Mouse (Mus musculus): ENCODE measurements around the gene Svep1.

The Svep1 gene

DNA sequence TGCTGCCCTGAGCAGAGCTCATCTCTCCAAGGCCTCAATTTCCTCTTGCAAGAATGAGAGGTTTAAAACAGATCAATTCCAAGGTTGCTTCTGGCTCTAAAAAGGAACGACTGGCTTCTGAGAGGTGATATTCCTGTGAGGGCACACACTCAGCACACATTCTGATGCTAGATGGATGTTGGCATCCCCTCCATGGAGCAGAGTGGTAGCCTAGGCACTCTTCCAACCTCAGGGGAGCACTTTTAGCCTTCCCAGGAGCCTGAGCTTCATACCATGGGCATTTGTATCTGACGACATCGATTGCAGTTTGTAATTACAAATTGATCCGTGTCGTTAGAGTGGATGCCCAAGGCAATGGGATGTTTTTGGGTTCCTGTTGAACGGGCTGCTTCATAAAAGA is 33.3 kb downstream of the Svep1 start:
- no peak for DNase-seq (ENCODE audit: extremely low spot score, low read depth, low spot score)

DNA sequence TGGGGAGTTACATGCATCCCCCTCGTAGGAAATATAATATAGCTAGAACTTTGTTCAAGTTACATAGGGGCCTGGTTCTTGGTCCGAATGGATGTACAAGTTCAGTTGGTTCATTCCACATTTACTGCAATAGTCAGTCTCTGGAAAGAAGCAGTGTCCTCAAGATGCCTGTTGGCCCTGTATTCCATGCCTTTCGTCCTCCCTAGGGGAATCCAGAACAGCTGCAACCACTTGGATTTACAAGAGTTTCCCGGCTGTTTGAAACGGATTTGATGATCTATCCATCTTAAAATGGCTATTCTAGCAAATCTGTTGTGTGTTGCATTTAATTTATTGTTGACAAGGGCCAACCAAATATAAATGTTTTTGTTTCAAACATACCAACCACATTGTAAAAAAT is 36.2 kb downstream of the Svep1 start:
- peak; percentile 30 for DNase-seq (ENCODE audit: extremely low spot score, low read depth, low spot score)

DNA sequence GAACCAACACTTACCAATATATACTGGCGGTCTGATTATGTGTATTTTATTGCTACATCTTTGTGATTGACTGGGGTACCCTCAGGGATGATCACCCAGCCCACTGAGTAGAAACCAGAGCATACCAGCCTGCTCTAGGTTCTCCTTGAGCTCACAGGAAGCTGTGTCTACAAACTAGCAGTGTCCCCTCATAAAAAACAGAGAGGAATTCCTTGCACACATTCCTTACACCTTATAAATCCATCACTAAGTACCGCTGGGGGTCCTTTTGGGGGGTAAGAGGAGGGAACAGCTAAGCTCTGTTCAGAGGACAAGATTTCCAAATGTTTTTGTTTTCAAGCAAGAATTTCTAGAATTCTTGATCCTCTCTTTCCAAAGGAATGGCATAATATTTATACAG is 36.7 kb downstream of the Svep1 start:
- DNase-seq (ENCODE audit: extremely low spot score, low read depth, low spot score), result peak; percentile 31

DNA sequence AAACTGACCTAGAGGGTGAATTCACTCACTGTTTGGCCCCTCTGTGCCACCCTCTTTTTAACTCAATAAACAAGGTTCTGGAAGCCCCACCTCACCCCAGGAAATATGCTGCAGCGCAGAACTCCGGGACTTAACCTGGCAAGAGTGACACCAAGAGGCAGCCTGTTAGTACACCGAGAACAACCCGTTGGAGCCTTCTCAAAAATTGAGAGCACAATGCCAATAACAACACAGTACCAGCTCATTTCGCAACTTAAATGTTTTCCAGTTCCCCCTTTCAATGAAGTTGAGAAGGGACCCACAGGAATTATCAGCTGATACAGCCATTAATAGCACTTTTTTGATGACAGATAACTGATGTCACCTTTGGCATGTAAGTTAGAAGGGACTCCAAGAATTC is 38.3 kb downstream of the Svep1 start:
- no peak for DNase-seq (ENCODE audit: extremely low spot score, low read depth, low spot score)

DNA sequence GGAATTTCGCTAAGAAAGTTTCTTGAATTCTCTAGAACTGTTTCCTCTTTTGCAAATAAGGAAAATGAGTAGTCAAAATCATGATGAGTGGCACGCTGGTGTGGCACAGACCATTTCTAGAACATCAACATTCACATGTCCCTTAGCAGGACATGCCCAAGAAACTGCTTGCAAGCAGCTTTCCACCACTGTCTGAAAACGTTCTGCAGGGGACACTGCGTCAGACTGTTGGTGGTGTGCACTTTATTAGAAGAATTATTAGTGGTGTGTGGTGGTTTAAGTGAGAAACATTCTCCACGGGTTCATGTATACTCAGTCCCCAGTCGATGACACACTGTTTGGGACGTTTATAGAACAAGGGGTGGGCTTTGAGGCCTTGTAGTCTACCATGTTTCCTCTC is 40.9 kb downstream of the Svep1 start:
- no peak for DNase-seq (ENCODE audit: extremely low spot score, low read depth, low spot score)

DNA sequence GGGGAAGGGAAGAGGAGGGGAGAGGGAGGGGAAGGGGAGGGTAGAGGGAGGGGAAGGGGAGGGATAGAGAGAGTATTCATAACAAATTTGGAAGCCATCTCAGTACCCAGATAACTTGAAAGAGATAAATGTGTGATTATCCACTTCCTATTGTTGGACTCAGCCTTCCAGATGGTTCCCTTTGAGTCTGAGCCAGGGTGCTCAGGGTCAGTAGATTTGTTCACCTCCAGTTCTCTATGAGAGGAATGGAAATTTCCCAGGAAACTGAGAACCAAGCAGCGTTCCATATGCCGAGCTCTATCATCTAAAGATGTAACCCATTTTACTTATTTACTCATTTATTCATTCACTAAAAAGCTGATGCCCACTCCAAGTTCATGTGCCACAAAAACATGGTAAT is 44.8 kb downstream of the Svep1 start:
- no peak for DNase-seq (ENCODE audit: extremely low spot score, low read depth, low spot score)

DNA sequence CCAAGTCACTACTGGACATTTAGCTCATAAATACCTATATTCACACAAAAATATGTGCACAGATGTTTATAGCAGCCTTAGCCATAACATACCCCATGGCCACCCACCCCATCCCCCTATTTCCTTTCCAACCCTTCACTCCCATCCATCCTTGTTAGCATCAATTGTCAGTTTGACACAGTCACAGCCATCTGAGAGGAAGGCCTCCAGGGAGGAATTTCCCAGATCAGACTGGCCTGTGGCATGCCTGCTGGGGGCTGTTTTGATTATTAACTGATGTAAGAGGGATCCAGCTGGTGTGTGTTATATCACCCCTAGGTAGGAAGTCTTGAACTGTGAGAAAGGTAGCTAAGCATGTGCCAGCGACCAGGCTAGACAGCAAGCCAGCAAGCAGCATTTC is 47.1 kb downstream of the Svep1 start:
- DNase-seq (ENCODE audit: extremely low spot score, low read depth, low spot score), result no peak

DNA sequence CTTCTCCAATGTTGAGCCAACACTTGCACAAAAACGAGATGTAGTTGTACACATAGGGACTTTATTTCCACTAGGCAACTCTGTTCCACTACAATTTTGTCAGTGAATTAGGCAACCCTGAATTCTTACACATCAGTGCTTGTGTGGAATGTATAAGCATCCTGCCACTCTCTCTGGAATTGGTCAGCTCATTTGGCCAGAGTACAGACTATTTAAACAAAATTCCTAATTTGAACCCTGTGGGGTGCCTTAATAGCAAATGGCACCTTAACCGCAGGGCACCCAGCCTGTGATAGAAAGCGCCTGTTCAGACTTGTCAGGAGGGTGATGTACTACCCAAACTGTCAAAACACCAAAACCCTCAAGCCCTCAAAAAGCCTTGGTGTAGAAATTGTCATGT is 56.4 kb downstream of the Svep1 start:
- no peak for DNase-seq (ENCODE audit: extremely low spot score, low read depth, low spot score)

DNA sequence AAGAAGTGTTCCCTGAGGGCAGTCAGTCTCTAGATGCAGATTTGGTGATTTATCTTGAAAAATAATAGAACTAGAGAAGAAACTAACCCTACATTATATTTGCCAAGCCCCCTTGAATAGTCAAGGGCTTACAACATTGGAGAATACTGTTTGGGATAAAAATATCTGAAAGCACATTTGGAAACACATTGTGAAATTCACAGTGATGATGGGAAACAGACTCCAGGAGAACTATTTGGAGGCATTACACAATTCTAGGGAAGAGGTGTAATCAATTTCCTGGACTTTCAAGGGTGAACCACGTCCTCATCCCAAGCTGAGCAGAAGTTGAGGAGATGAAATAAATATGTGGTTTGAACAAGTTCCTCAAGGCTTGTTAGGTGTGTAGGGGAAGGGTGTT is 57.5 kb downstream of the Svep1 start:
- DNase-seq (ENCODE audit: extremely low spot score, low read depth, low spot score), result no peak

DNA sequence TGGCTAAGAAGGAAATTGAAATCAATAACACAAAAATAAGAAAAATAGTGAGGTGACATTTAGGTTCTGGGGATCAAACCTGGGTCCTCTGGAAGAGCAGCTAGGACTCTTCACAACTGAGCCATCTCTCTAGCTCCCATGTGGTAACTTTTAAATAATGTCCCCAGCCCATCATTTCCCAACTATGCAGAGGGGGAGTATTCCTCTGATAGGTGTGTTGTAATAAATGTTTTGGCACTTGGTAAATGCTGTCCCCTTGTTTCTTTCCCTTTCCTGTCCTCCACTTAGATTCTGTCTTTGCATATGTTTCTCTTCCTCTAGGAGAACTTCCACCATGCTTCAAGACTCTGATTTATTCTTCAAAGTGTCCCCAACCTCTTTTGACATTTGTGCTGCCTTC is 58.1 kb downstream of the Svep1 start:
- DNase-seq (ENCODE audit: extremely low spot score, low read depth, low spot score), result no peak

DNA sequence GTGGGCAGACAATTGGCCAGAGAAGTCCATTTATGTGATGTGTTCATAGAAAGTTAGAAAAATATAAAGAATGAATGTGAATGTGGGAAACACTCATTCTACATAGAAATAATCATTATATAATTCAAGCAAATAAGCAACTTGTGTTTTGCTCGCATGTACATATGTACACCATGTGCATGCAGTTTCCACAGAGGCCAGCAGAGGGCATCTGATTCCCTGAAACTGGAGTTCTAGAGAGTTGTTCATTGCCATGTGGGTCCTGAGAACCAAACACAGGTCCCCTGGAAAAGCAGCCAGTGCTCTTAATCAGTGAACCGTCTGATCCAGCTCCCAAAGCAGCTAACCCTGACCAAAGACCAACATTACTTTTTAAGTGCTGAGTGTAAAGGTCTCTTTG is 60.0 kb downstream of the Svep1 start:
- DNase-seq (ENCODE audit: extremely low spot score, low read depth, low spot score), result no peak

DNA sequence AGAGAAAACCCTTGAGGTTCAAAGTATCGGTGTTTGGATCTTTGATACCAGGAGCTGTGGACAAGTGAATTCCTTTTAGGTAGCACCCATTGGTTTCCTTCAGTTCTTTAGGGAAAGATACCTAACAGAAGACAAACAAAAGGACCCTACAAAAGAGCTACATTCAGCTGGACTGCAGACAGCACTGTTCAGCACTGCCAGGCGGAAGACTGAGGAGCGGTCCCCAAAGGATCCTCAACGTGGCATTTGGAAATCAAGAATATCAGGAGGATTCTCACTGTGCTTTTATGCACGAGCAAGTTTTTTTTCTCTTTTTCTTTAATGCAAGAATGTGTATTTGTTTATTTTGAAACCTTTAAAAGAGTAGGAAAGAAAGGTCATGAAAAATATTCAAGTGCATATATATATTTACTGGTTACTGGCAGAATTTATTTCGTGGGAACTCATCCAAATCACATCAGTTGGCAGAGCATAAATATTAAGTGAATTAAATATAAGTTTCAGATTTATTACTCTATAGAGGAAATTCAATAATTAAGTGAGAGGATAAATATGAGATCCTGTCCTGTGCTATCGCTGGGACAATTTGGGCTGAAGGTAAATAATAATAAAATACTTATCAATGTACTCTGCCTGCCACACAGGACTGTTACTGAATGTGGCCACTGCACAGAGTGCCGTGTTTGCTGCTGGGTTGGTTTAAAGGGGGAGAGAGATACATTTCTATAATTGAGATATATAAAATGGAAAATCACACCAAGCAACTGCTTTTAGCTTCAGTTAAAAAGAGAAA is 66.7 kb downstream of the Svep1 start:
- DNase-seq (ENCODE audit: extremely low spot score, low read depth, low spot score), result no peak

DNA sequence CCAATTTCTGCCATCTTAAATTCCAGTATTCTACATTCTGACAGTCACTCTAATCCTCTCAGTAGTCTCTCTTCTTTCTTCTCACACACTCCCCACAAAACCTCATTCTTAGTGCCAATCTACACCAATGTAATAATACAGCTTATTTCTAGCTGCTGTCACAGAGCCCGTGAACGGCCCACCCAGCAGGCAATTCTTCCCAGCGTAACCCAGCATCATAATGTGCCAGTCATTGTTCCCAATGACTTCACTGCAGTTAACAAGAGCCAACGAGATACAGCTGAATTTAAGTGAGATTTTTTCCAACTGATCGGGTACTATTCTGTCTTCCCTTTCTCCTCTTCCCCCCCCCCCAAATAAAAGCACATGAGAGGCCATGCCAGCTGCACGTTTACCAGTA is 67.4 kb downstream of the Svep1 start:
- DNase-seq (ENCODE audit: extremely low spot score, low read depth, low spot score), result no peak

DNA sequence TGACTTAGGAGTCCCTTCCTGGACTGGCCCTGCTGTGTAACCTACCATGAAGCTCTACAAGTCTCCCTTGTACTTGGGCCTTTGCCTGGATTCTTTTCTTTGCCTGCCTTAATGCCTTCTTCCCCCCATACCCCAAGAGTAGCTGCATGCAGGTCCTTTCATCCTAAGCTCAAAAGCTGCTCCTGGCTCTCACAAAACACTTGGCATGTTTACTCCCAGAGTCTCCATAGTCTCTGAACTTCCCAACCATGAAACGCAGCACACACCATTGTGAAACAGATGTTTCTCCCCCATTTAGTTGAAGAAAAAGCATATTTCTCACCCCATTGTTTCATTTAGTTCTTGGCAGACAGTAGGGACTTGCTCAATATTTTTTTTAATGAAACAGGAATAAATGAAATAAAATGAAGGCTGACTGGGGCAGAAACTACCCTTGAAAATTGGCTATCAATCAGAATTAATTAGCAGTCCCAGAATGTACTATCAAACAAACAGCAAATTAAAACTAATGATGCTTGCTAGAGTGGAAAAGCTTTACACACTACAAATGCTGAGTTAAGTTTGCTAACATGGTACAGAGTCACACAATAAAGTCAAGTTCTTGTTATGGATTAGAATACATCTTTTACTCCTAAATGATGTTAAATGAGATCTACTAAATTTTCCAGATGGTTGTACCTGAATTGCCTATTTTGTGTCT is 72.9 kb downstream of the Svep1 start:
- no peak for DNase-seq (ENCODE audit: extremely low spot score, low read depth, low spot score)

DNA sequence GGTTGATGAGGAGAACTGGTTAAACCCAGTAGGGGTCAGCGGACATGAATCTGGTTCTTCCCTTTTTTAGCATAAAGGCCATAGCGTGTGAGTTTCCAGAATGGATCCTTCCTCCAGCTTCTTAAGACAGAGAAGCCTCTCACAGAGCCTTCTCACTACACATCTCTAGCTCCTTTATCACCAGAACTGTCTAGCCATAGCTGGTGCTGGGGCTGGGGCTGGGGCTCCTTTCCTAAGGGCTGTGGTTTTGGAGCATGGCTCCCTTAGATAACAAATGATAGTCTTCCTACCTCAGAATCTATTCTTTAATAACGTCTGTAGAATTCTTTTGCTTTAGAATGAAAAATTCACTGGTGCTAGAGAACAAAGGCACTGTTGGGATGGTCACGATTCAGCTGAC is 76.8 kb downstream of the Svep1 start:
- DNase-seq (ENCODE audit: extremely low spot score, low read depth, low spot score), result no peak

DNA sequence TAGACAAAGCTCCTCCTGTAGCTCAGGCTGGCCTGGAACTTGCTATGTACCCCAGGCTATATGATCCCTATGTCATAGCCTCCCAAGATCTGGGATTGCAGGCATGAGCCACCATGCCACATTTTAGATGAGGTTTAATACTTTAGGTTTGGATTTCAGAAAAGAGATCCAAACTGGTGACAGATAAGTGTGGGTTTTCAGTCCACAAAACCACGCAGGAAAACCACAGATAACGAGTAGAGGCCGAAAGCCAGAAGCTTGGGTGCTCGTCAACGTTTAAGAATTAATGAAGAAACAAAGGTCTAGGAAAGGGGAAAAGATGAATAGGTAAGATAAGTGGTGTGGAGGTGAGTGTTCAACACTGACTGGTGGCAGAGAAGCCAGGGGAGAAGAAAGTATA is 79.6 kb downstream of the Svep1 start:
- no peak for DNase-seq (ENCODE audit: extremely low spot score, low read depth, low spot score)

DNA sequence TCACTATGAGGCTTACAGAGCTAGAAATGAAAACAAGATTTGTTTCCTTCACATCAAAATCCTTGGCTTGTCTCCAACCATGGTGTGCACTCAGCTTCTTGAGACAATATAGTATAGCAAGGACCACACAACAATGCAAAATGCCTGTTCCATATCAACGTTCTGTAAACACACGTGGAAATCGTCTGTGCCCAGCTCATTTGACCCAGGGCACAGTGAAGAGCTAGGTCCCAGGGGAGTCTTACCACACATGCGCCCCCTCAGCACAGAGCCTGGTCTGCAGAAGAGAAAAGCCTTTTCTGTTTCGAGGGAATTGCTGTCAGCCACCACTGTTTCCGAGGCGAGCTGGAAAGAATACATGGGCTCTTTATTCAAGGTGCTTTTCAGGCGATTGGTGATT is 91.2 kb downstream of the Svep1 start:
- no peak for DNase-seq (ENCODE audit: extremely low spot score, low read depth, low spot score)

DNA sequence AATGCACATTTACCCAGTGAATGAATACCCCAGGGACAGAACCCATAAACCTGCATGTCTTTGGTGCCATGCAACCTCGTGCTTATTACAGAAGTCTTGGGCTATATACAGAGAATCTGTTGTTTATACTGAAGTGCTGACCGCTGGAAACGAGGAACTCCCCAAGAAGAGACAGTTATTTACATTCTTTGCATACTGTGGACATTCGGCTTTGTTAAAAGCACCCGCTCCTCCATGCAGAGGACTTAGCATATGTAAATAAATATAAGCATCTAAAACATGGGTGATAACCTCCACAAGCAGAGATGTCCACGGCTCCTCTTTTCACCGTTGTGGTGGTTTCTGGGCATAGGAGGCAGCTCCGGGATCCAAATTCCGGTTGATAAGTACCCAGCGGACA is 95.7 kb downstream of the Svep1 start:
- no peak for DNase-seq (ENCODE audit: extremely low spot score, low read depth, low spot score)

DNA sequence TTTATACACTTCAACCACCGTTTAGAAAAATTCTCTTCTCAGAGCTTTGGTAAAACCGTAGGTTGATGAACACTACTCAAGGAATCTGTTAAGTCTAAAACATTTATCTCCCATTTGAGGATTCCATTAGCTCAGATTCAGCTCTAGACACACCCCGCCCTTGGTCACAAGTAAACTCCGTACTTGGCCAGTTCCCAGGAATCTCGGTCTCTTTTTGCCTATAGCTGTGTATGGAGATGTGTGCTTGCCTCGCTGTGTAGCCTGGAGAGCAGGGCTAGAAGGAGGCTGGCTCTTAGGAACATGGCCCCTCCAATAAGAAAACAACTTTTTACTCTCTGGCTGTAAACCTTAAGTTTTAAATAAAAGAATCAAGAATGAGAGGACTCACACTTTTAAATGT is 96.9 kb downstream of the Svep1 start:
- DNase-seq (ENCODE audit: extremely low spot score, low read depth, low spot score), result no peak

DNA sequence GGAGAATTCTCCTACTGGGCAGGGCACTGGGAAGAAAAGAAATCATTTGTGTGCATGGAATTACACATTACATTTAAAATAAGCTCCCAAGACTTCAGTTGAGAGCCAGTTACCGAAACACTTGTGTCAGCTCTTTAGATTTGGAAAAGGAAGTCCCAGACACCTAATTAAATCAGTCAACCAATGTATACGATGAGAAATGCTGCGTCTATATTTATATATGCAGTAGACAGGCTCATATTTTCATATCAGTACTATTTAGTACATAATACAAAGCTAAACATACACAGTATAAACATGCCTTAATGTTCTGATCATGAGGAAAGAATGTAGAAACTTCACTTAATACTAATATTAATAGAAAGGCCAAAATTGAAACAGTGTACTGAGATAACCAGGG is 98.3 kb downstream of the Svep1 start:
- no peak for DNase-seq (ENCODE audit: extremely low spot score, low read depth, low spot score)

DNA sequence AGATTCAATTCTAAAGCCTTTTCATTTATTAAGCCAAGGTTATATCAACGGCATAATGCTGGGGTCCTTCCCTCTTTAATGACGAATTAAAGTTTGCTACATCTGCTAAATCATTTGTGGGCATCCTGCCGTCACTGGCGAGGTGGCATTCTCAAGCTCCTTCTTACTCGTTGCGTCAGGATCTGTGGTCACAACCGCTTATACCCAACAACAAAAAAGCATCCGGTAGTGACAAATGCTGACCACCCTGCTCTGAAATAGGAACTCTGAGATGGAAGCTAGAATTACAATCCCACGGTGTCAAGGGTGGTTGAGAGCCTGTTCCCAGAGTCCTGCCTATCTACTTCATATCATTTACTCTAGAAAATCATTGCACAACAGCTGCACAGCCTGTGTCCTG is 108.9 kb downstream of the Svep1 start:
- DNase-seq (ENCODE audit: extremely low spot score, low read depth, low spot score), result no peak

DNA sequence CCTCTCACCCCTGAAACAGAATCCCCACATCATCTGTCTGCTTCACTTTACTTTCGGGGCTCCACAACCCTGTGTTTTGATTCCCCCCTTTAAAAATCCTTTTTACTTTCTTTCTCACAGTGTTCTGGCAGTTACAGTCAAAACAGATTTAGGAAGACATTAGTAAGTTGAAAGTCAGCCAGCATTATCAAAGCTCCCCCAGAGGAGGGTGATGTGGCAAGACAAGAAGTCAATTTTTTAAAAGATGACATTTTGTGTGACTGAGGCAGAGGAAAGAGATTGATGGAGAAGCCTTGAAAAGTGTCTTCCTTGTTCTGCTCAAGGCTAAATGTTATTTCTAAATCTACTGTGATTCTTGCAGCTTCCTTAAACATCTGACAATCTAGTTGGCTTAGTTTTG is 119.9 kb downstream of the Svep1 start:
- no peak for DNase-seq (ENCODE audit: extremely low spot score, low read depth, low spot score)

DNA sequence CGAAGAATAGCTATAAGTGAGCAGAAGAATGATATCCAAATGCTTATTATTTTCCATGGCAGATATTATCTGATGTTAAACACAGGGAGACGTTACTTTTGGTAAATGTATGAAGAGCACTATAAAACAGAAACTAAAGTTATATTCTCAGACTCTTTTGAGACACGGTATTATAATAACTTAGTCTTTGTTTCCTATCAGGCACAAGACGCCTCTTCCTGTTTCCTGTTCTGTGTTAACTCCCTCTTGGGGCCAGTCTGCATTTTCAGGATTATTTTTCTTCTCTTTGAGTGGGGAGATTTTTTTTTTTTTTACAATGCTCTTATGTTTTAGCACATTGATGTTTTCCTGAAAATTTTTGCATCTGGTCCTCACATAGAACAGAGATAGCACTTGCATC is 120.5 kb downstream of the Svep1 start:
- DNase-seq (ENCODE audit: extremely low spot score, low read depth, low spot score), result no peak
